Mouse (Mus musculus) mature B cell (primary cell): ENCODE data around the gene Fam131b.

Source experiments
- in situ Hi-C: fragments of 300-500 bp; cut with MboI; formaldehyde crosslinking; loops from 2 replicates; pipeline ENCODE4 v1.14.3; 2019

Gene Fam131b

DNA sequence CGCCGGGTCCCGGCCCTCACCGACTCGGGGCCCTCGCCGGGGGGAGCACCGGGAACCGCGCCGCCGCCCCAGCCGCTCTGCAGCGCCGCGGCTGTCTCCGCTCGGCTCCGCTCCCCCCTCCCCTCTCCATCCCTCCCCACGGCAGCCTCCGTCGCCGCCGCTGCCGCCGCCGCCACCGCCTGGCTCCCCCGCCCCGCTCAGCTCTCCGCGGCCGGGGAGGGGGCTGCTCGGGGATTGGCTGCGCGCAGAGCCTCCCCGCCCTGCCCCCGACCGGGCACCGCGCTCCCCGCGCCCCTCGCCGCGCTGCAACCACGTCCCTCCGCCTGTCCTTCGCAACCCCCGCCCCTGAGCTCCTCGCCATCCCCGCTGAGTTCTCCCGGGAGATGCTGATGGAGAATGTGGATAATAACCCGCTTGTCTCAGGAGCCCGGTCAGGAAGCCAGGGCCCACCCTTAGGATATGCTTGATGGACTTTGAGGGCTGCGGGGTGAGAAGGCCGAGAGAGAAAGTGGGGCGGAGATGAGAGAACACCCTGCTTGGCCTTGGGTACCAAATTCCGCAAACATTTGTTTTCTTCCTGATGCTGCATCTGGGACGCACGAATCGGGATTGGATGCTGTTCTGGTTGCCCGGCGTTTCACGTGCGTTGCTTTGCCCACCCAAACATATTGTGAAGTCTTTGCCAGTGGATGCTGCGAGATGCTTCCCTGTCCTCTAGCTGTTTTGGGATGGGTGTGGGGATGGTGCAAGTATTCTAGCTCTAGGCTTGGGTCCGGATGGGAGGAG, at the start of gene Fam131b:
Gene Fam131b, minus strand, starts transcription at position 162 of the 786 bp plus-strand sequence.
- in situ Hi-C loops = no loop called here

DNA sequence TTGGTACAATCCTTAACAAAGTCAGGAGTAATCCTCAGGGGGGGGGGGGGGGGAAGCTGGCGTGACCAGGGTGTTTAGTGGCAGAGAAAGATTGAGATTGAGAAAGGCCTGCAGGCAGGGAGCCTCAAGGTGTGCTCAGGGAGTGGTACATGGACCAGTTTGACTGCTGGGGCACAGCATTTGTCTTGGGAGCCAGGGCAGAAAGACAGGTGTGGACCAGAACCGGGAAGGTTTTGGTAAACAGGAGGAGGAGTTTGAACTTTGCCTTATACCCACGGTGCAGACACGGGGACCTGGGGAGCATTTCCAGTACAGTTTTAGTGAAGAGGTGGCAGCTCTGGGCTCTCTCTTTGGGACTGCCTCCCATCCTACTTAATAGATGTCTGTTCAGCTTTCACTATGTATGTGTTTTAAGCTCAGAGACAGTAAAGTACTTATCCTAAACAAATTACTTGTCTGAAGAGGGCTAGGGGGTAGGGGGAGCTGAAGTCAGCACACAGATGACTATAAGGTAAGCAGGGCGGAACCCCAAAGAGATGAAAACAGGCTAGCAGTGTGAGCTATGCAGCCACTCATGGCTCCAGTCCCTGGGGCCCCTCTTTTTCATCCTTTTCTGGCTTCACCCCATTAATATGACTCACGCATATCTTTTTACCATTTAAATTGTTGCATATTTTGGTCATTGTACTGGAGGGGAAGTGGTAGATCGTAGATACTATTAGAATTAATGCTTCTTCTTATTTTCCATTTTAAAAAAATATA, 49.4 kb upstream of the Fam131b start:
- in situ Hi-C loops = no loop called here

DNA sequence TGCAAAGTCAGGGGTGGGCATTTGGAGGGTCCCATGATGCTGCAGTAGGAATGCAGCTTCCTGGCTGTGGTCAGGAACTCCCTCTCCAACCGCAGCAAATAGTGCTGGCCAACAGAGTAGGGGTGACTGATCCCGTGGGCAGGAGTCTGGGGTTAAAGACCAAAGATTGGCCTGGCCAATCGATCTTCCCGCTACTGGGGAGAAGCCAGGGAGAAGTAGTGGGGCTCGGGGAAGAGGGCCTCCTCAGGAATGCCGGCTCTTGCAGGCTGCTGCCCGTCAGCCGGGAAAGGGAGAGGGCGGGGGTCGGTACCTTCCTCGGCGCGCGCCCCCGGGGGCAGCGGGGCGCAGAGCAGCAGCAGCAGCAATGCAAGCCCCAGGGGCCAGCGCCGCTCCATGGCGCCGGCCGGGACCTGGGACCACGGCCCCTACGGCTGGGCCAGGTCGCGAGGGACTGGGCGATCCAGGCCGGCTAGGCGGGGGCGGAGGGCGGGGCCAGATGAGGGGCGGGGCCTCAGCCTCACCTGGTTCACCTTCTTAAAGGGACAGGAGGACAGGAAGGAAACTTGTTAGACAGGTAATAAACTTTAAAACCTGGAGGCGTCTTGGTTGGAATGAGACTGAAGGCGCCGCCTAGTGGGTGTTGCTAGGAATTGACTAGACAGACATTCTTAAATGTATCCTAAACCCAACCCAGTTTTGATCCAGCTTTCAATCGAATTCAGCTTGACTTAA, 48.5 kb upstream of the Fam131b start, which contains the start of gene Epha1:
Gene Epha1, minus strand, starts transcription at position 453 of the 732 bp plus-strand sequence.
- in situ Hi-C loops = no loop called here

DNA sequence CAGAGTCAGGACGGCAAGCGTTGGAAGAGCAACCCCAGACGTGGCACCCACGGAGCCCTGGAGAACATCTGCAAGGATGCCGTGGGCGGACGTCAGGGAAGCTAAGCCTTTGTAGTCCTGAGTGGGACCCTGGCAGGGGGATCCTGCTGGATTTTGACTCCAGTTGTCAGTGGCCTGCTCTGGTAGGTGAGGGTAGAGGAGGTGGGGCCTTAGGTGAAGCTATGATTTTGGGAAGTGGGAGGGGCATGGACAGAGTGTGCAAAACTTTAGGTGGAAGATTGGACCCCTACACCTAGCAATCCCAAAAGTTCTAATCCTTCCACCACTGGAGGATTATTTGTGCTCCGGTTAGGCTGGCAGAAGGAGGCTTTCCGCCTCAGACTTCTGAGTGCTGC, 48.0 kb upstream of the Fam131b start:
- in situ Hi-C loops = no loop called here

DNA sequence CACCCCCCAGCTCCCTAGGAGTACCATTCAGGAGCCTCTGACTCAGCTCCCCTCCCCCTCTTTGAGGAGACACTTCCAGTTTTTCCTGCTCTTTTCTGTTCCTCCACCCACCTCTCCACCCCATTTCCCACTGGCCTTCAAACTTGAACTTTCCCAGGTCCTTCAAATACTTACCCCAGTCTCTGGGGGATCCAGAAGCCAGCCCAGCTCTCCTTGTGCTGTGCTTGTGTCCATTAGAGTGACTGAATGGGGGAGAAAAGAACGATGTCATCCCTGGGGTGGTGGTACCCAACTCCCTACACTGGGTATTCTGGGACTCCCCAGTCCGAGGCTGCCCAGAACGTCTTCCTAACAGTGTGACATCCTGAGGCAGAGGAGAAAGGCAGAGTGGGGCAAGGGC, 47.6 kb upstream of the Fam131b start:
- in situ Hi-C loops = no loop called here

DNA sequence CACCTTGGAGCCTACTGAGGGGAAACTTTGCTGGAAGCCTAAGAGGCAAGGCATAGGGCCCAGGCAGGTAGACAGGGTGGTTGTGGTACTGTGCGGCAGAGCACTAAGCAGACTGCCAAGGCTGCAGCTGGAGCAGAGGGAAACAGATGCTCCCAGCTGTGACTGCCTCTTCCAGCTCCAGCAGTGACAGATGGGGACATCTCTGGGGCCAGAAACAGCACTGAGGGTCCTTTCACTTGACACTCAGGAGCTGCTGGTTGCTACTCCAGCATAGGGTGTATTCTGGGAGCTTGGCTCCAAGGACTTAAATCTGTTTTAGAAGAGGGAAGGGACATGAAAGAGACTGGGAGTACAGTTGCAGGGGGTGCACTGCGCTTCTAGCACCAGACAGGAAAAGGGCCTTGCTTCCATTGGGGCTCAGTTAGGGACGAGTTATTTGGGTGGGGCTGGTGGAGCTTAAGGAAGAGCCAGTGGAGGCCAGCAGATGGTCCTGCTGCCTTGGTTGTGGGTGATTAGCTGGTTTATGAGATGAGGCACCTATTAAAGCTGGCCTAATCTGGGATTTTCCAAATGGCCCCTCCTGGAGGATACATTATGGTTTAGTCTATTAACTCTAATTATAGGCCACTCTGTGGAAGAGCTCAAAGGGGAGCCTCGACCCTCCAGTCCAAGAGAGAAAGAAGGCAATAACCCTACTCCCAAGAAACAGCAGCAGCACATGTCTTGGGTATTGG, 46.4 kb upstream of the Fam131b start:
- in situ Hi-C loops = no loop called here

DNA sequence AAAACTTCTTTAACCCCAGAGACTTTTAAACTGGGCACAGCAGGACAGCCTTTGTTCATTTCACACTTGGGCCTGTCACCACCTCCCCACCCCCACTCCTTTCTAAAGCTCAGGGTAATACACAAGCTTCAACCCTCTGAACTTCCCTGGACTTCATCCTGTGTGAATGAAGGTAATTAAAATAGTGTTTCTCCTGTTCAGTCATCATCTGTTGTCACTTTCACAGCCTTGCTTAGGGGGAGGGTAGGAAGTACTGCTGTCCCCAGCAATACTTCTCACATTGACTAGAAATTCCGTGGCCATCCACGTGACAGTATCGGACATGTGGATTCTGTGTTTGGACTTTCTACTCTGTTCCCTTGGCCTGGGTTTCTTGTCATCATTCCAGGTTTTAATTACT, 45.4 kb upstream of the Fam131b start:
- in situ Hi-C loops = no loop called here

DNA sequence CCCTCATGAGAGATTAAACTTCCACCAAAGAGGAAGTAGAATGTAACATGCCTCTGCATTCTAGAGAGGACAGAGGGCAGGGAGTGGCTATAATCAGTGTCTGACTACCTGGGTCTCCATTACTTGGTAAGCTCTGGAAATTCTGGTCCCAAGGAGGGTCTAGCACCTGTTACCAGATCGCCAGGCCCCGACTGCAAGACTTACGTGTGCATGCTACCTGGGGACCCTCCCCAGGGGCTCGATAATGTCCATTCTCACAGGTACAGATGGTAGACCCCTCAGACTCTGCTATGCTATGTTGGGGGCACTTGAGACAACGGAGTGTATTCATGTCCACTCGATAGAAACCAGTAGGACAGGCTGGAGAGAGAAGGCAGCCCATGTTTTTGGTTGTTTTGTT, 40.8 kb upstream of the Fam131b start:
- in situ Hi-C loops = no loop called here

DNA sequence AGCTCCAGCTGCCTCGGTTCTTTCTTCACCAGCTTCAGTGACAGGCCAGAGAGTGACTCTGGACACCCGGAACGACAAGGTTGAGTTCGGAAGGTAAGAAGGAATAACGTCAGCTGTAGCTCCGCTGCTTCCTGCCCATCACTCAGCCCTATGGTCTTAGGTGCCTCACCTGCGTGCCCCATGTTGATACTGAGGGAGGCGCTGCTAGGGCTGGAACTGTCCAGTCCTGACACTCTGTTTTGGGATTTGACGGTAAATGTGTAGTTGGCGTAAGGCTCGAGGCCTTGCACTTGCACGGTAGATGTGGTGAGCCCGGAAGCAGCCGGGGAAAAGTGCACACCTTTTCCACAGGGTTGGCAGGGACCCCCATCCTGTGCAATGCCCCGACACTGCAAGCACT, 40.2 kb upstream of the Fam131b start:
- in situ Hi-C loops = no loop called here

DNA sequence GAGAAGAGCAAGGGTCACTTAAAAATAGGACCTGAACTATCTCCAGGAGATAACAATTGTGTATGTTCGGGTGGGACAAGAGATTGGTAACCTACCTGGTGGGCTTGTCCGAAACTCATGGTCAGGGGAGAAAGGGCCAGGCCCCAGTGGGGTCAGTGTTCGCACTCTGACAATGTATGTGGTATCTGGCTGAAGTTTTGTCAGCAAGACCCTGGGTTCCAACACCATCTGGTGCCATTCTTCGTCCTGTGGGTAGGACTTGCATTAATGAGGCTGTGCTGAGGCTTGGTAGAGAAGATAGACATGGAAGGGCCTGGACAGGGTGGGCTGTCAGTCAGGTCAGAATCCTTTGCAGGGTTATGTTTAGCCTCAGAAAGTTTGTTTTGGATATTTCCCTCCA, 39.6 kb upstream of the Fam131b start:
- in situ Hi-C loops = no loop called here

DNA sequence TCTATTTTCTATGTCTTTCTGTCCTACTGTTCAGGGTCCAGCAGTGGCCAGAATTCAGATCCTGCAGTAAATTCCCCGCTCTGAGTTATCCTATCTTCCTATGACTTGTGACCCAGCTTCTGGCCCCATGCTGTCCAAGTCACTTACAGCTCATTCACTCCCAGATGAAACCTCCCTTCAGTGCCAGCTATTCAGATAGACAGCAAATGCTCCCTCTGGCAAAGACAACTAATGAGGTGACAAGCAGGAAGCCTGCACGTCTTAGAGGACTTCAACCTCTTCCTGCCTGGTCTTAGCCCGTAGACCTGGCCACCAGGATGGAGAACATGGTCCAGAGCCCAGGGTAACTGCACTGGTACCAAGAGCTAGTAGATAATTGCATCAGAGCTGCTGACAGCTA, 38.5 kb upstream of the Fam131b start:
- in situ Hi-C loops = no loop called here

DNA sequence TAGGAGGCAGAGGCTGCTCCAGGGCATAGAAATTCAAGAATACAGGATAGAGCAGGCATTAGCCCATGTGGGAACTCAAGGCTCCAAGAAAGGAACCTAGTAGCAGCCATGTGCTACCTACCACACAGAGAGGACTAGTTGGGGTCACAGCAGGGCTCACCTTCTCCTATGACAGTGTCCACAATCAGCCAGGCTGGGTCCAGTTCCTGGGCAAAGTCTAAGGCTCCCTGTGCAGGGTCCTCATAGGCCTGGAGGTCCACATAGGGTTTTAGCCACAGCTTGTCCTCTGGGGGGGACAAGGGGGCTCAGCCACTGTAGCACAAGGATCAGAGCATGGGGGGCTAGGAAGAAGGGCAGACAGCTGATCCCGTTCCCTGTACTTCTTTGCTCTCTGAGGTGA, 38.1 kb upstream of the Fam131b start:
- in situ Hi-C loops = no loop called here

DNA sequence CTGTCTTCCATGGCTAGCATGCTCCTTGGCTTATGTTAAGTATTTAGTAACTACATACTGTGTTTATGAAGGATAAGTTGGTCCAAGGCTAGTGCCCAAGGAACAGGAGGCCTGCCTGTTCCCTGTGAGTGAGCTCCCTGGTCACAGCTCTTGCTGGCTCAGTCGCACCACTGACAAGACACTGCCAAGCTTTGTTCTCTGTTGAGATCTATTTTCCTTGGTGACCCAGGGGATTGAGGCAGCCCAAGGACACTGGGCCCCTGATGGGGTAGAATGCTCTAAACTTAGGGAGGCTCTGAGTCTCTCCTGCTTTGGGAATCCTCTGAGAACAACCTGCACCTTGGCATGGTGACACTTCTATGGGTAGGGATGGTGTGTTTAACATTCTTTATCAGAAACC, 37.6 kb upstream of the Fam131b start:
- in situ Hi-C loops = no loop called here

DNA sequence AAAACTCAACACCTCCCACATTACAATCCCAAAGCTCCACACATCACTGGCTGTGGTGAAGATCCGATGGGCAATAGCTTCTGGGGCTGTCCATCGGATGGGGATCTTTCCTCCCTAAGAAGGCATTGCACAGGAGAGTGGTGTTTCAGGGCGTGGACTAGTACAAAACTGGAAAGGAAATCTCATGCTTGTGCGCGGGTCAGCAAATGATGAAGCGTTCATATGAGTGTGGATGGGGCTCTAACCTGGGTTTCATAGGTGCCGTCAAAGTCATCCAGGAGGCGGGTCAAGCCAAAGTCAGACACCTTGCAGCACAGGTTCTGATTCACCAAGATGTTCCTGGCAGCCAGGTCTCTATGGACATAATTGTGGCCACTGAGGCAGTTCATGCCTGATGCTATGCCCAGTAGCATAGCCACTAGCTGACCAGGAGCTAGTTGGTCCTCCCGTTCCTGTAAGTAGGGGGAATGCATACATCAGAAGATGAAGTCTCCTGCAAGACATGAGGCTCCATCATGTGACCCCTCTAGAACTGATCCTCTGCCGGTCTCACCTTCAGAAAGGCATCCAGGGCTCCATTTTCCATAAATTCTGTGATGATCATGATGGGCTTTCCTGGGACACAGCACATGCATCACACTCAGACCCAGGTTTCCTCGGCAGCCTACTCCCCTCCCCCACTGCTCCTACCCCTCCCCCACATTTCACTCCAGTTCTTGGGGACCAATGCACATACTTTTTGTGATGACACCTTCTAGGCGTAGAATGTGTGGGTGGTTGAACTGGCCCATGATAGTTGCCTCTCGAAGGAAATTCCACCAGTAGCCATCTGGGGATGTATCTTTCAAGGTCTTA, 36.8 kb upstream of the Fam131b start:
- in situ Hi-C loops = no loop called here

DNA sequence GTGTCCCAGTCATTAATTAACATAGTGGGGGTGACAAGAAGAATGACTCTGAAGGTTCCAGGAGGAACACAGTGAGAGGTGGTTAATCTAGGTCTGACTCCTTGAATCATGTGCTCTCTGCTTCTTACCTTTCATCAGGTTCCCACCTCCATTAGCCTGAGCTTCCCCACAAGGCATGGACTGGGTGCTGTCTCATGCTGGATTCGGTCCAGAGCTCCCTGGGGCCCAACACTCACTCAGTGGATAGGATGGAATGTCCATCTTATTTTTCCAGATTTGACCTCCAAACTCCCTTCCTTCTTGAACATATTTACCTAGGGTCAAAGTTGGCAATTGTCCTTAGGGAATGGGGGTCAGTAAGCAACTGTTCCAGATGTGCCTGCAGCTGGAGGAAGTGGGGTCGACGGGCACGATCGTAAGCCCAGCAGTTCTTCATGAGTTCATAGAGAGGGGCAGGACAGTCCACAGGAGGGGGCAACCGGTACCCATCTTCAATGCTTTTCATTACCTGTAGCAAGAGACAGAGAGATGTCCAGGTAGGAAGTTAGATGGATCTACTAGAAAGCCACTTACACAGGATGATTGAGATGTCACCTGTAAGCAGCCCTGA, 35.9 kb upstream of the Fam131b start:
- in situ Hi-C loops = no loop called here

DNA sequence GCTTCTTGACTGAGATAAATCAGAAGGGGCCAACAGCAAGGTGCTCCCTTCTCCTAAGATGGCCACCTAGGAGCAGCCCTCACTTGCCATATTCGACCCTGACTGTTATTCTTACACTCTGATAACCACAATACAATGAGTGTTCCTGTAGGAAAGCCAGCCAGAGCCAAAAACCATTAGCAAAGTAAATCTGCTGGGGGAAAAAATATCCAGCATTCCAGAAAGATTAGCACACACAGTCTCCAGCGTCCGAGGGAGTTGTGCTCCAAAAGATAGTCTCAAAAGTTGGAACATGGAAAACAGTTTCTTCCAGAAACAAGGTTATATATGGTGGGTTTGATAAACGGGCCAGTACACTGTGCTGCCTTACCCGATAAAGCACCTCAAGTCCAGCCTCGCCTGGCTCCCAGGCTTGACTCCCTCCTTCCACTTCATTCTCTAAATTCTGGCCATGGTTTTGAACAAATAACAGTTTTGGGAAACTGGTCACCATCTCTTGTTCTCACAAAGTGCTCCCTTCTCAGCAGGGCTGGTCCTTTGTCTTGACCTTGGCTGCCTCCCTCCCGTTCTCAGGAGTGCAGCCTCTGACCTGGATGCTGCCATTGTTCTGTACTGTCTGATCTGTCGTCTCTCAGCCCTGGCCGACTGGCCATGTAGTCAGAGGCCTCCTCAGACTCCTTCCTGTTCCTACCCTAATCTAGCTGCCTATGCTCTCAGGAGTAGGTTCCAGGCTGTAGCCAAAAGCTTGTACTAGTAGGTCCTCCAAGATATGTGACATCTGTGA, 35.1 kb upstream of the Fam131b start:
- in situ Hi-C loops = no loop called here

DNA sequence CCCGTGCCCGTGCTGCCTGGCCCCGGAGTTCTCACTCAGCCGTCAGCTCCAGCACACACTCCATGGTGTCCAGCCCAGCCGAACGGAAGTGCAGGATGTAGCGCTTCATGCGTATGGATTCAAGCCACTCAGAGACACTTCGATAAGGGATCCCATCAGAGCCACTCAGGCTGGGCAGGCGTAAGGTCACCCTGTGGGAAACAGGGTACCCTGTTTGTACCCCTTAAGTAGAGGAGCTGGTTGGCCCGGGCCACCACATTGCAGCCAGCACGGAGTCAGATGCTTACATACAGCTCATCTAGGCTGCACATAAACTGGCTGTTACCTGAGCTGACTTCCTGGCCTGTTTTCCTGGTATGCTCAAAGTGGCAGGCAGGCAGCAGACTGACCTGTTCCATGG, 34.5 kb upstream of the Fam131b start:
- in situ Hi-C loops = no loop called here

DNA sequence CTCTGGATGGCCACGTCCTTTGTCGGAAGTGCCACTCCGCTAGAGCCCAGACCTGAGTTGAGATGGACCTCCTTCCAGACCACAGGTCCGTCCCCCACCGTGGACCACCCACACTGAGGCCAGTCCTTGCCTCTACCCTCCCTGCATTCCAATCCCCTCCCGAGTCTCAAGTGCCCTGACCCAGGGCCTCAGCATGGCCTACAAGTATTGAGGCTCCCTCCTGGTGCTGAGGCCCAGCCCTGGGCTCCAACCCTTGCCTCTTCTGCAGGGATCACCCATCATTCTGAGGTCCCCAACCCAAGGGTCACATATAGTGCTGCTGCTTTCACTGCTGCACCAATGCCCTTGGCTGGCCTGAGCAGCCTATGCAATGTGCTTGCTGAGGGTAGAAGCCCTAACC, 33.5 kb upstream of the Fam131b start:
- in situ Hi-C loops = no loop called here

DNA sequence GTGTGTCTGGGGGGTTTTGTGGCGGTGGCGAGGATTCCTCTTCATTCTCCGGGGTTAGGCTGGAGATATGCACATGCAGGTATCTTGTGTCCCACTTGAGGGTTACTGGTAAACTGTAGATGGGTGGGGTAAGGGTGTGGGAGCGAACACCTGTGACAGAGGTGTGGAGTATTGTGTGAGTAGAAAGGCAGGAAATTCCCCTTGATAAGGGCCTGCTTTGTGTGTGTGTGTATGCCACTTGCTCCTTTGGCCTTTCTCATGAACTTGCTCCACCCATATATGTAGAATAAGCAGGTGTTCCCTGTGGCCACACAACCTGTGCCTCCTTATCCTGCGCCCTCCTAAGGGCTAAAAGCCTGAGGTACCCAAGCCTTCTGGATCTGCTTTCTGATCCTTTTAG, 32.5 kb upstream of the Fam131b start:
- in situ Hi-C loops = no loop called here
